Mouse (Mus musculus): ENCODE data around the gene Hoxa6. TPM values are rescaled to one million over a fixed set of nuclear protein-coding genes. Genes with fewer than 3 reads are reported as not detected.
A peak's percentile ranks its signal among the peaks of the same experiment; 100 is the strongest.

The Hoxa6 gene
- total RNA-seq, 2 experiments from 2014 or later, result 1.9 to 4.7 TPM

DNA sequence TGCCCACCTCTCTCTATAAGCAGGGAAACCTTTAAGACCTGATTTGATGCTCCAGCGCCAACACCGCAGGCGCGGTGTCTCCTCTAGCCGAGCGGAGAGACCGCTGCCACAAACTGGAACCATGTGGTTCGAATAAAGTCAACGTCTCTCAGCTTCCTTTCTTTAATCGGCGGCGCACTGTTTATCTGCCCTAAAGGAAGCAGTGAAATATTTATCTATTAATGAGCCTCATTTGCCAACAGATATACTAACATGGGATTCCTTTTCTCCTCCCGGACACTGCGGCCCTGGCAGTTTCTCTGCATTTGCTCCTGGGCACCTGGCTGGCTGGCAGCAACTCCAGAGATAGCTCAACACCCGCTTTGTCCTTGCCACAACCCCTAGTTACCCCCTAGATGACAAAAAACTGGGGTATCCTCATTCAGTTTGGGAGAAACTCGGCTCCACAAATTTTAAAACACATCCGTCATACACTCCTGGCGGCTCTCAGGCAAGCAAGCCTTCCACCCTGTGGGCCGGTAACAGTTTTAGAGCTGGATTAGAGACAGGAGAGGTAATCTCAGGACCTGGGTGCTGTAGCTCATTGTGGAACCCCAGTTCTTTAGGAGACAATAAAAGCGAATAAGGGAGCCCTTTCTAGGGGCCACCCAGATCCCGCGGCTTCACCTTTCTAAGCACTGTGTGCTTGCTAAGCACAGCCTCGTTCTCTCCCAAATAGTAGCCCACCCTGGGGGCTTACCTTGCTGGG is 9.5 kb upstream of the Hoxa6 start:
- peak in 1 of 2 experiments; percentile 18 for DNase-seq (ENCODE audit: low spot score in 2 of 2)

DNA sequence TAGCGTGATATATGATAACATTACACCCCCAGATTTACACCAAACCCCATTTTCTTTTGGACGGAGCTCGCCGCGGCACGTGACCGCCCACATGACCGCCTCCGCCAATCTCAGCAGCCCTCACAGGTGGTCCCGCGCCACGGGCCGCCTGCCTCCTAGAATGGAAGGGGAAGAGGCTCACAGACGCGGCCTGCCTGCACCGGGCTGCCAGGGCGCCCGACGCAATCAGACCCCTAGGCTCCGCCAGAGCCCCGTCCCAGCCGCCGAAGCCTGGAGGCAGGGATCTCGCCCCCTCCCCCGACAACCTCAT is 8.9 kb upstream of the Hoxa6 start:
- peak; percentile 75 to 76 for DNase-seq (ENCODE audit: low spot score in 2 of 2)

DNA sequence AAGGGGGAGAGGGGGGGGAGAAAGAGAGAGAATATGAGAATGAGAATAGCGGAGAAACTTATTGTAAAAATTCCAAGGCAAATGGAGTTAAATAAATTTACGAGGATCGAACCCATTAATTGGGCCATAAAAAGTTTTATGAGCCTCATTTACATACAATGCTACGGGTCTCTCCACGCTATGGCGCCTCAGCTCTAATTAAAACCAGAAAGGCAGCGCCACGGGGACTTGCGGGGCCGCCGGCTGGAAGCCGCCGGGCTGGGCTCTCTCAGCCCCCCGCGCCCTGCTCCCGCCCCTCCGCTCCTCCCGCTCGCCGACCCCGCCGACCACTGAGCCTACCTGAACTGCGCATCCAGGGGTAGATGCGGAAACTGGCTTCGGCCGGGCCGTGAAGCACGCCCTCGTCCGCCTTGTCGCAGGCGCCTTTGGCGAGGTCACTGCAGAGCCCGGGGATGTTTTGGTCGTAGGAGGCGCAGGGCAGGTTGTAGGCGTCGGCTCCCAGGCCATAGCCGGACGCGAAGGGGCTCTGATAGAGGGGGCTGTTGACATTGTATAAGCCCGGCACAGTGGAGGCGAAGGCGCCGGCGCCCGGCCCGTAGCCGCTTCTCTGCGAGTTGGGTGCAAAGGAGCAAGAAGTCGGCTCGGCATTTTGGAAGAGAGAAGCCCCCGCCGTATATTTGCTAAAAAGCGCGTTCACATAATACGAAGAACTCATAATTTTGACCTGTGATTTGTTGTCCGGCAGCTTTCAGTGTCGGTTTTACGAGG is 8.4 kb upstream of the Hoxa6 start:
- peak; percentile 47 to 55 for DNase-seq (ENCODE audit: low spot score in 2 of 2)

DNA sequence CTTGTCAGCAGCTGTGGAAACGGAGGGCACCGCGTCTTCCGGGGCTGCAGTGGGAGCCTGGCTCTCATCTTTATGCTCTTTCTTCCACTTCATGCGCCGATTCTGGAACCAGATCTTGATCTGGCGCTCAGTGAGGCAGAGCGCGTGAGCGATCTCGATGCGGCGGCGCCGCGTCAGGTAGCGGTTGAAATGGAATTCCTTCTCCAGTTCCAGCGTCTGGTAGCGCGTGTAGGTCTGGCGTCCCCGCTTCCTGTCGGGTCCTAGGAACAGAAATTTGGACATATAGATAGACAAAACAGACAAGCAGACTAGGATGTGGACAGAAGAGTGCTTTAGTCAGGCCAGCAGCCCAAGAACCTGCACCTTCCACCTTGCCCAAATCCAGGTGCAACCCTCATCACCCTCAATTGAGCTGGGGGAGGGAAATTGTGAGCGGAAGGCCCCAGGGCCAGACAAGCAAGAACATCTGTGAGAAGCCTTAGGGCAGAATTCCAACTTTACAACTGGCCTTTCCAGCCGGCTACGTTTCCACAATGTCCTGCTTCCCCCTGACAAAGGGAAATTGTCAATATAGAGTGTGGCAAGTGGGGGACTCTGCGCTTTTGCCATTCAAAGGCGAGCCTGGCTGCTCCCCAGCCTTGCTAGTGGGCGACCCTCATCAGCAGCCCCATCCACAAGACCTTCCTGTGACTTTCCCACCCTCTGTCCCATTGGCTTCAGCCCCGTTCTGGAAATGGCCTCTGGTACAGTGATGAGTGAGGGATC is 7.4 kb upstream of the Hoxa6 start:
- DNase-seq (ENCODE audit: low spot score in 2 of 2), result peak in 1 of 2 experiments; percentile 20

DNA sequence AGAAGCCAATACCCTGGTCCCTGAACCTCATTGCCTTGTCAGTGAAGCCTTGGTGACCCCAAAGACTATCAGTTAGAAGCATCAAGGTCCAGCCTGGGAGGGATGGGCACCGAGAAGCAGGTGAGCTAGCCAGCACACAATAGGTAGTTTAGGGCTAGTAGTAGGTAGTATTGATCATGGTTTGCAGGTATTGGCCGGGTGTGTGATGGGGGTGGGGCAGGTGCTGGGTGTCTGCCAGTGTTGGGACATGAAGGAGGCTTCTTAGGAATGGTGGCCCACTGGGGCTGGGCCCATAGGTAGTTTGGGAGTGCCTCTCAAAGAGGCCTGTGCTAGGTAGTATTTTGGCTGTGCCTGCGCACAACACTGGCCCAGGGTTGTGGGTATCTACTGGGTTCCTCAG is 6.5 kb upstream of the Hoxa6 start:
- peak in 1 of 2 experiments; percentile 19 for DNase-seq (ENCODE audit: low spot score in 2 of 2)

DNA sequence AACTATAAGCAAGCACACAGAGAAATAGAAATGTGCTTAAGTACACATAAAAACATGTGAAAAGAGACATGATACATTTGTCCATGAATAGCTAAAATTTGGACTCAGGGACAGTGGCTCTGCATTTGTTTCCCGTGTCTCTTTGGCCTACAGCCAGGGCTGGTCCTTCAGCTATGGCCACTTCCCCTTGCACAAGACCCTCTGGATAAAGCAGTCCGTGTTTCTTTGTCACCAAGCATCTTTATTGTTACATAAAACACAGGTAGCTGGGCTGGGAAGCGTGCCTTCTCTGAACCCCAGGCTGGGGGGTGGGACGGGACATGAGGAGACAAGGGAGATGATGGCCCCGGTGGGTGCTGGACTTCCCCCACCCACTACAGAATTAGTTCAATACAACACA is 5.7 kb upstream of the Hoxa6 start:
- DNase-seq (ENCODE audit: low spot score in 2 of 2), result peak in 1 of 2 experiments; percentile 17

DNA sequence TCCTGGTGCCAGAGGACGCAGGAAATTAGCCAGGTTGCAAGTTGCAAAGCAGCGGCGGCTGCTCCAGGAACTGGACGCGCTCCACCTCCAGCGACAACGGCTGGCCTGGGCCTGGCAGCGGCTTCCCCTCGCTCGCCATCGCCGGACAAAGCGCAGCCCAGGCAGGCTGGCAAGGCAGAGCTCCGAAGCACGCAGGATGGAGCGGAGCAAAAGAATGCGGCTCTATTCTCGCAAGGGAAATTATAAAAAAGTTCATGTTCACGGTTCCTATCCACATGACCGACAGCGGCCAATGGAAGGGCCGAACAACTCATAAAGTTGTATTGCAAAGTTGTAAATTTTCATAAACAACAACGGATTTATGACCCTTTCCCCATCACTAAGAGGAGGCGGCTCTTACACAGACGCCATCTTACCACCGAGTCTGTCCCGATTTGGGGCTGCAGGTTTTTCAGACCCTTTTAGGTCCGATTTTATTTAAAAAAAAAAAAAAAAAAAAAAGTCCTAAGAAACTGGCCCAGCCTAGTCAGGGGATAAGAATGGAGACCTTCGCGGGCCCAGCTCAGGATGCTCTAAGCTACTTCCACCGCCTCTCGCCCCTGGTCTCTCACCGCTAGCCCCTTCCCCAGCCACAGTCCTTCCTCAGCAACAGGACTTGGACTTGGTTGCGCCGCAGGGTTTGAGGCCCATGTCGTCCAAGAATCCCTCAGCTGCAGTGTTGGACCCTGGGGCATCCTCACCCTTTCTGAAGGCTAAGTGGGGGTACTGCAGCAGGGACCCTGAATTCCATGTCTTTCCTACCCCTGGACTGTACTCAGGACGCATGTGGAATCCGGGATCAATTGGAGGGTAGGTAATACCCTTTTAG is 4.8 kb upstream of the Hoxa6 start, which contains the start of the genes Hoxa3 and Gm28308:
Hoxa3 (minus strand) TSS at position 218 of the 868 bp plus-strand sequence.
Gm28308 (minus strand) TSS at position 221 of the 868 bp plus-strand sequence.
- DNase-seq (ENCODE audit: low spot score in 2 of 2), result peak; percentile 70

DNA sequence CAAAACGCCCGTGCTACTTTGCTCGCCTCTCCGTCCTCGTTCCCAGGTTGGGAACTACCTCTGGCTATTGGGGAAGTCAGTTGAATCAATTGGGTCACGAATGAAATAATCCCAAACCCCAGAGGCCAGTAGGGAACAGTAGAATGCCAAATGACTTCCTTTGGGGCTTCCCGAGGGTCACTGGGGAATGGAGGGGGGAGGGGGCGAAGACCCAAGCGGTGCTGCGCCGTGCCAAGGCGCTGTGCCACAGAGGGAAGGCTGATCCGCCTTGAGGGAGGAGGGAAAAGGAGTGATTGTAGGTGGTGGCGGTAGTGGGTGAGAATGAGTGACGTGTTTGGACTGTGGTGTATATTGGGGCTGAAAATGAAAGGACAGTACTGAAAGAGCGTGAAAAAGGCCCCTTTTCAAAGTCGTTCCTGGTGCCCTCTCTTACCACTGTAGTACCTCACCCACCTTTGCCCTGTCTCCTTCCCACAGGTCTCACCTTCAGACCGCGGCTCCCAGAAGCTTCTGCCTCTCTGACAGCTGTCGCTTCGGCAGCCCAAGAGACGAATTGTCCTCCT is 4.1 kb upstream of the Hoxa6 start:
- peak; percentile 41 to 42 for DNase-seq (ENCODE audit: low spot score in 2 of 2)

DNA sequence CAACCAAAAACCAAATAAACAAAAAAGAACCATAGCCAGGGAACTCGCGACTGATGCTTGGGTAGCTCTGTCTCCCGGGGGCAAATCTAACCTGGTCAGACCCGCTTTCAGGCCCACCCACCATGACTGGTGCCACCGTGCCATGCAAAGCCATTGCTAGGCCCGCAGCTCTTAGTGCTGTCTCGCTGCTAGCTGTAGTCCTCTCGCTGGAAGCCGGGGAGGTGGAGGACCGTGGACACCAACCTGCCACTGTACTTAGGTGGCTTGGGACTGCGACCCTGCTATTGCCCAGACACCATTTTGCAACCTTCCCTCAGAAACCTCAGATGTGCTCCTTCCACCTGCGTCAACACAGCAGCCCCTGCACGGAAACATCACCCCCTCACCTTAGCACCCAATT is 3.4 kb upstream of the Hoxa6 start:
- peak in 1 of 2 experiments; percentile 32 for DNase-seq (ENCODE audit: low spot score in 2 of 2)

DNA sequence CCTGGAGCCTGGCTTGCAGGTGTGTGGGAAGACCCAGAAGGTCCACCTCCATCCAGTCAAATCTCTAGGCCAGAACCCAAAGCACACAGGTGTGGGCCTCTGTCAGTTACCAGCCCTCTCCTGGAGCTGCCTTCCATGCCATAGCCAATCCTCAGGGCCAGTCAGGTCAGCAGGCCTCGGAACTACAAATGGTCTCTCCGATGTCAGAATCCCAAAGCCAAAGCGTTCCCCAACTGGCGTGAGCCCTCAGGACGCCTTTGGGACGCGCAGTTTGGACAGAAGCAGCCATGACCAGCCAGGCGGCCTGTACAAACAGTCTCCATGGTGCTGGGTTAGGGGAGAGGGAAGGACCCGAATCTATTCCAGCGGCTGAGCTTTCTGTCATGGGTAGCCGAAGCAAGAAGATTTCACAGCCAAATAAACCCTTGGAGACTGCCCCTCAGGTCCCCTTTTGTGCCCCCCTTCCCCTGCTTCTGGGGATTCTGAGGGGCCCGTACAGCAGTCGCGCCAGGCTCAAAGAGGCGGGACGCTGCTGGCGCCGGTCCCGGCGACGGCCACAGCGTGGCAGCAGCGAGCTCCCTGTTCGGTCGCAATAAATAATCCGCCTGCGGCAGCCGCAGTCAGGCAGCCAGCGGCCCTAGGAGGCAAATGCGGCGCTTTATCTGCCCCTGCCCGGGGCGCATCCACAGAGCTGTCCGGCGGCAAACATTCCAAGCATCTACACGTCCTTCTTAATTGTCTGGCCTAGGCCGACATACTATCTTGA is 2.8 kb upstream of the Hoxa6 start:
- DNase-seq (ENCODE audit: low spot score in 2 of 2), result peak; percentile 80 to 85

DNA sequence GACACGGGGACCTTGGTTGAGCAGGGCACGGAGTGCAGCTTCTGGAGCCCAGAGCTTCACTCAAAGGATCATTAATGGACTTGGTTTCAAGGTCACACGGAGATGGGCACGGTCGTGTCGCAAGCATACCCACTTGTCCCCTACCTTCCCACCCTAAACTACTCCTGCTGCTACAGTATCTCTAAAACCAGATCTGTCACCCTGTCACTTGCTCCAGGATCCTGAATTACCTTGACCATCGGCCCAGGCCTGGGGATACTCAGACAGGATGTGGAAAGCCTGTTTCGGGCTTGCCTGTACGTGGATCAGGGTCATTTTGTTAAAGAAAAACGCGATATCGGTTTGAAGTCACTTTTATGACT is 1.1 kb upstream of the Hoxa6 start:
- DNase-seq (ENCODE audit: low spot score in 2 of 2), result no peak

DNA sequence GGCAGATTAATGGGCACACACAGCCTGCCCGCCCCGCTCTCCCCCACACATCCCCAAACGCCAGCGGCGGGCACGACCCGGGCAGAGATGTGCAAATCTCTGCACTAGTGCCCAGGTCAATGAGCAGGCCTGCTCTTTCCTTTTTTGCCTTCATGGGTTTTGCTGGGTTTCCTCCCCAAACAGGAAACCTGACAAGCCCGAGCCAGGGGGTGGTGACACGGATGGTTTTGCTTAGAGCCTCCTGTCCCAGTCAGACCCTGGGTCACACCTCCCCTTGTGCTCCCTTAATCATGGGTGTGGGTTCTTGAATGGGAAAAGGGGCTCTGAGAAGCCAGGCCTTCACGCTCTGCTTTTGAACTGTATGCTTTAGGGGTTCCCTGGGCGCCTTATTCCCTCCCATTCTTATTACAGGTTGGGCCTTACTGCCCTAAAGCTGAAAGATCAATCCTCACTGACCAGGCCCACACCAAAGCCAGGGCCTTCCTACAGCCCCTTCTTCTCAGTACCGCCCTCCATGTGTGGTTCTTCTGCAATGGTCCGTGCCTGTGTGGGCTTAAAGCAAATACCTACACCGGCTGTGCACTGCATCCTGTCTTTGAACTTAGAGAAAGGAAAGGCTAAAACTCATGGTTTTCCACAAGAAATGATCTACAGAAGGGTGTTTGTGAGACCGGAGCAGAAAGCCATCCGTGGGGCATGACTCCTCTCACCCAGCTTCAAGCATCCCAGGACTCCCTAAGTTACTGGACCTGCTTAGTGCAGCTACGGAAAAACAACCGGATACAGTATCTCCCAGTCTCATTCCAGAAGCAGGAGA is 554 bp upstream of the Hoxa6 start:
- DNase-seq (ENCODE audit: low spot score in 2 of 2), result peak in 1 of 2 experiments; percentile 23

DNA sequence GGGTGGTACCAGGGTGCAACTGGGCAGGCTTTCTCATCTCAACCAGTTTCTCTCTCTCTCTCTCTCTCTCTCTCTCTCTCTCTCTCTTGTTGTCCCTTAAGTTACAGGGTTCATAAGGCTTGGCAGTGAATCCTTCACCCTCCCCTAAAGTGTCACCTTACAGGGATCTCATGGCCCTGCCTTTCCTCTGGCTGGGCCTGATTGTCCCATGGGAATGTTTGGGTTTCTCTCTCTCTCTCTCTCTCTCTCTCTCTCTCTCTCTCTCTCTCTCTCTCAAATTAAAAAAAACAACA is 892 bp downstream of the Hoxa6 start:
- DNase-seq (ENCODE audit: low spot score in 2 of 2), result no peak

DNA sequence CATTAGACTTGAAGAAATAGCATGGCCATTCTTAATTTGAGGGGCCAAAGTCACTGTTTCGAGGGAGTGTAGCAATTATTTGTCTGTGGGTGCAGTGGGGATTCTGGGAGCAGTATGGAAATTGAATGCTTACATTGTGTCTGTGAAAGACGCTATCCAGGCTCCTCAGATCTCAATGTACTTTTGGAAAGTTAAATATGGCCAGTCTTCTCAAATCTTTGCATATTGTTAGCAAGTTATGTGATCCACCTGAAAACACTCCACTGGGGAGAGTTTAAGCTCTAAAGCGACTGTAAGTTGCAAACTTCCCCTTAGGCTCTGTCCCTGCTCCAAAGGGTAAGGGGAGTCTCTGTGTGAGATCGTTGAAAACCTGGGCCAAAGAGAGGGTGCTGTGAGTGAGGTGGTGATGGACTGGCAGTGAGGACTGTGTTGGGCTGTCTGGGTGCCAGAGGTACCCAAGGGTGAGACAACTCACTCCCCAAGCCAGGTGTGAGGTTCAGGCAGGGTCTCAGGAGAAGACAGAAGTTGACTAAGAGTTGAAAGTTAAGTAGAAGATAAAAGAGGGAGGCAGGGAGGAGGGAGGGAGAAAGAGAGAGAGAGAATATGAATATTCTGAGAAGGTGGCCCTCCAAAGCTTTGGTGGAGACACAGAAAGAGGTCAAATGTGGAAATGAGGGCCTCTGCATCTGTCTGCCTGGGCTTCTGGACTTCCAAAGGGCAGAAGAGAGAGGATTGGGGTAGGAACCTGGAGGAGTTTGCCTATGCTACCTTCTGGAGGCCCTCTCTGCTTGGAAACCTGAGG is 1.4 kb downstream of the Hoxa6 start:
- DNase-seq (ENCODE audit: low spot score in 2 of 2), result no peak

DNA sequence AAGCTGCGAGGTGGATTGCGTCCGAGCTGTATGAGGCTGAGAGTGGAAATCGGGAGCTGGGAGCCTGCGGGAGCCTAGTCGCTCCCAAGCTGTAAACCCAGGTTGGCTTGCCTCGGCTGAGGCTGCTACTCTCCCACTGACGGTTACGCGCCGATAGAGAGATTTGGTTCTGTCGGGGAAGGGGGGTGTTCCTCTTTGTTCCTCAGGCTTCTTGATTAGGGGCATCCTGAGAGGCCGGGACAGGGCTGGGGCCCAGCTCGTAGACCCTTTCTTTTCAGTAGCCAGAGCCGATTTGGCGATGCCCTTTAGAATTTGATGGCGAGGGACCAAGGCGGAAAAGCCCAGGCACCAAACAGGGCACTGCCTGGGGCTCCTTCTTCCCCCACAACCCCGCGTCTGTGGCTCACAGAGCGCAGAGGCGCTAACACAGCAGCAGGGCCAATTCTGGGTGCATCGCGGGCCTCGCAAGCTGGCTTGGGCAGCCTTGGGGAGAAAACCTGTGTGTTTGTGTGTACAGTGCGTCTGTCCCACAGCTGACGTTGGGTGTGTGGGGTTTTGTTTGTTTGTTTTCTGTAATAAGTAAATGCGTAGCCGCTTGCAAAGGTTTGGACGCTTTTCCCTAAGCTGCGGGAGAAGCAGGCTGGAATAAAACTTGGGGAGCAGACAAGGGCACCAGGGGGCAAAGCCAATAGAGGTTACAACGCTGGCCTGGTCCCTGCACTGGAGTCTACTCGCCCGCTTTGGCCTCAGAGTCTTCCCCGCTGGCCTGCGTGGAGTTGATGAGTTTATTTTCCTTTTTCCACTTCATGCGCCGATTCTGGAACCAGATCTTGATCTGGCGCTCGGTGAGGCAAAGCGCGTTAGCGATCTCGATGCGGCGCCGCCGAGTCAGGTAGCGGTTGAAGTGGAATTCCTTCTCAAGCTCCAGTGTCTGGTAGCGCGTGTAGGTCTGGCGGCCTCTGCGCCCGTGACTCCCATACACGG is 2.6 kb downstream of the Hoxa6 start:
- no peak for DNase-seq (ENCODE audit: low spot score in 2 of 2)

DNA sequence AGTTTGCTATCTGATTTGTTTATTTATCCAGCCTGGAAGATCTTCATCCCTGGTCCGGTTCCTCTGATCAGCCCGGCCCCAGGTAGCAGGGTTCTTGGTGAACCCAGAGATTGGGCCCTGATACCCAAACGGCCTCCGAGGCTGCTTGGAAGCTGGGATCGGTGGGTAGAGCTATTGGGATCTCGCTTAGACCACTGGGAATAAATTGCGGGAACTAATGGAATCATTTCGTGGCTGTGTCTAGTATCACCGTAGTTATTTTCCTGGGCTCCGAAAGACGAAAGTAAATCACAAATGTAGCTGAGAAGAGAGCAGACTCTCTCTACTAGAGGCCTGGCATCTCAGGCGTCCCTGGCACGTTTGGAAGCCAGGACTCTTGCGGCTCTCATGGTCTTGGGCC is 3.3 kb downstream of the Hoxa6 start:
- DNase-seq (ENCODE audit: low spot score in 2 of 2), result no peak

Measured in adrenal gland, adult 18-20 months (tissue).